Mouse (Mus musculus) hindbrain, embryonic 16.5 days (tissue): ENCODE results near the gene Ctsa. TPM values are rescaled to one million over a fixed set of nuclear protein-coding genes. Genes with fewer than 3 reads are reported as not detected.
A peak's percentile ranks its signal among the peaks of the same experiment; 100 is the strongest.
"Not testable (repeated sequence)": the region's sequence is repeated elsewhere in the genome, so short reads cannot be mapped to it uniquely, and the experiment has no call there.

Experiments used
- ATAC-seq: fragments of 200-750 bp; cut with Nextera tagmentation; 2 replicates; pipeline ENCODE4 v1.8.0; 2017; ENCODE audit warnings: moderate TSS enrichment, moderate library complexity
- H3K27ac ChIP-seq: fragments of 300-500 bp; sonication (generic); 2 replicates; pipeline ENCODE4 v1.5.1; 2014; ENCODE audit warnings: low read depth, mild to moderate bottlenecking, control low read depth, low read length, moderate library complexity
- H3K27me3 ChIP-seq: fragments of 300-500 bp; sonication (generic); replicated peaks from 2 replicates; pipeline ENCODE4 v1.6.1; 2014; ENCODE audit warnings: low read length; ENCODE audit not compliant: control insufficient read depth, insufficient read depth
- H3K36me3 ChIP-seq: fragments of 300-500 bp; sonication (generic); 2 replicates; pipeline ENCODE4 v1.6.1; 2014; ENCODE audit warnings: mild to moderate bottlenecking, low read length, moderate library complexity, mixed read lengths; ENCODE audit not compliant: control insufficient read depth, insufficient read depth
- H3K4me1 ChIP-seq: fragments of 300-500 bp; sonication (generic); 2 replicates; pipeline ENCODE4 v1.6.1; 2014; ENCODE audit warnings: low read depth, low read length; ENCODE audit not compliant: control insufficient read depth, insufficient read depth
- H3K4me2 ChIP-seq: fragments of 300-500 bp; sonication (generic); 2 replicates; pipeline ENCODE4 v1.6.1; 2014; ENCODE audit warnings: mild to moderate bottlenecking, low read length, control low read depth, moderate library complexity
- H3K4me3 ChIP-seq: fragments of 300-500 bp; sonication (generic); 2 replicates; pipeline ENCODE4 v1.5.1; 2014; ENCODE audit warnings: mild to moderate bottlenecking, low read length, control low read depth, moderate library complexity
- H3K9ac ChIP-seq: fragments of 300-500 bp; sonication (generic); 2 replicates; pipeline ENCODE4 v1.6.1; 2014; ENCODE audit warnings: low read depth, mild to moderate bottlenecking, control low read depth, low read length, moderate library complexity
- H3K9me3 ChIP-seq: fragments of 300-500 bp; sonication (generic); 2 replicates; pipeline ENCODE4 v1.6.1; 2014; ENCODE audit warnings: mild to moderate bottlenecking, low read length, moderate library complexity; ENCODE audit not compliant: control insufficient read depth
- WGBS: fragments of 180-500 bp; shearing (Covaris S2); extraction: QIAGEN DNeasy Blood & Tissue Kit; methylation state at CpG from one replicate; pipeline ENCODE4 v1.1.7; 2014; 5-methylcytosine and 5-hydroxymethylcytosine counted together
- polyA plus RNA-seq: library from polyadenylated mRNA; unstranded; fragments of >200 nt; fragmentation: Nextera tagmentation; extraction: Ambion mirVana; gene quantifications from 2 replicates; pipeline ENCODE4 v1.2.1, GENCODE M21; 2015

Gene Ctsa
- polyA plus RNA-seq, 1 experiment from 2014 or later: 108 TPM

GRCm38 (mm10) chr2:164866741-164867551 is 34.3 kb downstream of the Ctsa start:
- Histone ChIP-seq H3K9me3 (0 out of 2 replicates have a peak, but pooled peaks cover 3% of the 10 kb centered on the region), H3K4me2 (no peak overlapping the region), H3K27ac (no peak overlapping the region), H3K27me3 (no peaks in the 10 kb centered on the region), H3K4me1 (peaks cover under 1% of the 10 kb centered on the region; the same call in 1 of the 2 replicates), H3K4me3 (no peak overlapping the region), H3K9ac (no peak overlapping the region), H3K36me3 (no peaks in the 10 kb centered on the region)
- 56% methylated on average over 16 of the region's 16 CpGs for WGBS
- ATAC-seq: no peak; the same call in 1 of the 2 replicates

DNA sequence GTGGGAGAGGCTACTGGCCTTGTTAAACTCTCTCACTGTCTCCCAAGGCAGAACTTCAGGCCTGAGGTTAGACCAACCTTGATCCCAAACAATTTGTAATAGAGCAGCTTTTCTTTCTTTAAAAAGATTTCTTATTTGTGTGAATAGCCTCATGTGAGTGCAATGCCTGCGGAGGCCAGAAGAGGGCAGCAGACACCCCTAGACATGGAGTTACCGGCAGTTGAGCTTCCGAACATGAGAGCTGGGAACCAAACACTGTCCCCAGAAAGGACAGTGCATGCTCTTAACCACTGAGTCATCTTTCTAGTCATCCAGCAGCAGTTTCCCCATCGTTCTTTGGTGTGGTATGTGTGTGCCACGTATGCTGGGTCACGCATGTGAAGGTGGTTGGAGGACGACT is 34.9 kb downstream of the Ctsa start:
- H3K27ac ChIP-seq: no peak overlapping the region
- no peak overlapping the region for H3K4me2 ChIP-seq
- ATAC-seq: no peak
- 0 out of 2 replicates have a peak, but pooled peaks cover 3% of the 10 kb centered on the region for H3K9me3 ChIP-seq
- no peaks in the 10 kb centered on the region for H3K36me3 ChIP-seq
- H3K9ac ChIP-seq: no peak overlapping the region
- WGBS: 84% methylated on average over 7 of the region's 7 CpGs
- H3K4me1 ChIP-seq: no peaks in the 10 kb centered on the region
- H3K4me3 ChIP-seq: no peak overlapping the region
- H3K27me3 ChIP-seq: no peaks in the 10 kb centered on the region

DNA sequence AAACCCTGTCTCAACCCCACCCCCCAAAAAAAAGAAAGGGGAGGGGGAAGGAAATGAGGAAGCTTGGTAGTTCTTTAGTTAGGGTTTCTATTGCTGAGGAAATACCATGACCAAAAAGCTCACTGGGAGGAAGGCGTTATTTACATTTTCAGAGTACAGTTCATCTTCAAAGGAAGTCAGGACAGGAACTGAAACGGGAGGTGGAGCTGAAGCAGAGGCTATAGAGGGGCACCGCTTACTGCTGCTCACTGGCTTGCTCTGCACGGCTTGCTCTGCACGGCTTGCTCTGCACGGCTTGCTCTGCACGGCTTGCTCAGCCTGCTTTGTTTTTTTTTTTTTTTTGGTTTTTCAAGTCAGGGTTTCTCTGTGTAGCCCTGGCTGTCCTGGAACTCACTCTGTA is 35.8 kb downstream of the Ctsa start:
- Histone ChIP-seq H3K27me3 (no peaks in the 10 kb centered on the region), H3K36me3 (no peaks in the 10 kb centered on the region), H3K4me2 (no peak overlapping the region), H3K9ac (no peak overlapping the region), H3K4me1 (no peaks in the 10 kb centered on the region), H3K27ac (no peak overlapping the region), H3K4me3 (no peak overlapping the region), H3K9me3 (0 out of 2 replicates have a peak, but pooled peaks cover 3% of the 10 kb centered on the region)
- 72% methylated on average over 7 of the region's 7 CpGs for WGBS
- ATAC-seq: no peak

- H3K9ac ChIP-seq: no peak overlapping the region
- H3K9me3 ChIP-seq: 0 out of 2 replicates have a peak, but pooled peaks cover 3% of the 10 kb centered on the region
- H3K4me1 ChIP-seq: no peaks in the 10 kb centered on the region
- no peaks in the 10 kb centered on the region for H3K36me3 ChIP-seq
- no peak for ATAC-seq
- no peak overlapping the region for H3K27ac ChIP-seq
- H3K4me3 ChIP-seq: no peak overlapping the region
- no peaks in the 10 kb centered on the region for H3K27me3 ChIP-seq
- WGBS: 56% methylated on average over 6 of the region's 6 CpGs
- H3K4me2 ChIP-seq: no peak overlapping the region
Measured at GRCm38 (mm10) chr2:164871602-164872303, 39.1 kb downstream of the Ctsa start.

DNA sequence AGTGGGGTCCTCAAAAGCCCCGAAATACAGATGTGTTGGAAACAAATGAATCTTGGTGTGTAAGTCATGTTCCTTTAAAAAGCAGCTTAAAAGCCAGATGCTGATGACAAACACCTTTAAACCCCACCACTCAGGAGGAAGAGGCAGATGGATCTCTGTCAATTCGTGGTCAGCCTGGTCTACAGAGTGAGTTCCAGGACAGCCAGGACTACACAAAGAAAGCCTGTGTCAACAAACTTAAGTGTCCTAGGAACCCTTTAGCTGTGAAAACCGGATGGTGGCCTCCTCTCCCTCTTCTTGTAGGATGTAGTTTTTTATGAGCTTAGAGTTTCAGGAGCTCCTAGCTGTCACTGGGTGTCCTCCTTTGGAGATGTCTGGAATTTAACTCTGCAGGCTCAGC is 40.9 kb downstream of the Ctsa start:
- Histone ChIP-seq H3K9ac (no peak overlapping the region), H3K27me3 (no peaks in the 10 kb centered on the region), H3K4me2 (no peak overlapping the region), H3K27ac (0 out of 2 replicates have a peak overlapping the region, but pooled peaks have one; percentile 3), H3K4me3 (no peak overlapping the region), H3K4me1 (peaks cover 7% of the 10 kb centered on the region), H3K9me3 (no peaks in the 10 kb centered on the region), H3K36me3 (0 out of 2 replicates have a peak, but pooled peaks cover 2% of the 10 kb centered on the region)
- 71% methylated on average over 3 of the region's 3 CpGs for WGBS
- ATAC-seq: no peak

DNA sequence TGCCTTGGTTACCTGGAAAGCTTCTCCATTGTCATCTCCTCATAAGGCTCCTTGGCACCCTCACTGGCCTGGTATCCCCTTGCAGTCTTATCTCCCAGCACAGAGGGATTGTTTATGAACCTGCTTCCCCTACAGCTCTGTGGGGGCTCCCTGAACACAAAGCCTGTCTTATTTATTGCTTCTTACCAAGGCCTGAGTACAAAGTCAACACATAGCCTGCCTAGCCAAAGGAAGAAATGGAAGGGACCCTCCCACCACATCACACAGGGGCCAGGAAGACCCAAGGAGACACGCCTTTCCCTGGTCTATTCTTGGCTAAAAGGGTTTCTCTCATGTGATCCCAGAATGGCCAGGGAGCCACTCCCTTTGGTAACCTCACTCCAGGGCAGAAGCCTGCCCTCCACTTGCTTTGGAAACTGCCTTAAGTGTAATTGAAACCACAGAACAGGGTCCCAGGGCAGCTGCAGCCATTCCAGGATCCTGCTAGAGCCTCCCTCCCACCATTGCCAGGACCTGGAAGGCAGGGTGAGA is 41.6 kb downstream of the Ctsa start:
- WGBS: 35% methylated on average over 1 of the region's 1 CpGs
- H3K27ac ChIP-seq: peak overlapping the region; percentile 44; the same call in 1 of the 2 replicates
- H3K9ac ChIP-seq: no peak overlapping the region
- H3K4me2 ChIP-seq: no peak overlapping the region
- no peaks in the 10 kb centered on the region for H3K9me3 ChIP-seq
- H3K27me3 ChIP-seq: no peaks in the 10 kb centered on the region
- ATAC-seq: no peak
- peaks cover 7% of the 10 kb centered on the region for H3K4me1 ChIP-seq
- 0 out of 2 replicates have a peak, but pooled peaks cover 2% of the 10 kb centered on the region for H3K36me3 ChIP-seq
- no peak overlapping the region for H3K4me3 ChIP-seq

GRCm38 (mm10) chr2:164875648-164876047 is 43.0 kb downstream of the Ctsa start:
- peaks cover 12% of the 10 kb centered on the region for H3K4me1 ChIP-seq
- H3K27me3 ChIP-seq, H3K36me3 ChIP-seq, H3K27ac ChIP-seq, H3K4me3 ChIP-seq, H3K4me2 ChIP-seq, H3K9me3 ChIP-seq, ATAC-seq, H3K9ac ChIP-seq: not testable (repeated sequence)
- 53% methylated on average over 2 of the region's 2 CpGs for WGBS

- H3K36me3 ChIP-seq, H3K27me3 ChIP-seq, ATAC-seq, H3K9ac ChIP-seq, H3K9me3 ChIP-seq: not testable (repeated sequence)
- peaks cover 19% of the 10 kb centered on the region for H3K4me1 ChIP-seq
- 76% methylated on average over 11 of the region's 11 CpGs for WGBS
- H3K4me2 ChIP-seq: peak overlapping the region; percentile 94
- 0 out of 2 replicates have a peak overlapping the region, but pooled peaks have one; percentile 17 for H3K27ac ChIP-seq
- H3K4me3 ChIP-seq: peak overlapping the region; percentile 81; the same call in 1 of the 2 replicates
Measured at GRCm38 (mm10) chr2:164877376-164878215, 44.9 kb downstream of the Ctsa start.
